Mouse (Mus musculus) heart, postnatal 0 days (tissue): ENCODE measurements at regions not wholly inside any gene's neighbourhood (a gene's known extent, or its start where the extent isn't known, plus 50 kb on each side); places are given as distances from the start of the nearest gene placed in this dataset.

Experiments used
- CTCF ChIP-seq: IDR thresholded peaks from 2 replicates; pipeline ENCODE4 v1.5.1; 2016; ENCODE audit warnings: antibody characterized with exemption, control low read depth, low read depth
- EP300 ChIP-seq: IDR thresholded peaks from 2 replicates; pipeline ENCODE4 v1.6.1; 2016; ENCODE audit warnings: antibody characterized with exemption, low read depth

DNA sequence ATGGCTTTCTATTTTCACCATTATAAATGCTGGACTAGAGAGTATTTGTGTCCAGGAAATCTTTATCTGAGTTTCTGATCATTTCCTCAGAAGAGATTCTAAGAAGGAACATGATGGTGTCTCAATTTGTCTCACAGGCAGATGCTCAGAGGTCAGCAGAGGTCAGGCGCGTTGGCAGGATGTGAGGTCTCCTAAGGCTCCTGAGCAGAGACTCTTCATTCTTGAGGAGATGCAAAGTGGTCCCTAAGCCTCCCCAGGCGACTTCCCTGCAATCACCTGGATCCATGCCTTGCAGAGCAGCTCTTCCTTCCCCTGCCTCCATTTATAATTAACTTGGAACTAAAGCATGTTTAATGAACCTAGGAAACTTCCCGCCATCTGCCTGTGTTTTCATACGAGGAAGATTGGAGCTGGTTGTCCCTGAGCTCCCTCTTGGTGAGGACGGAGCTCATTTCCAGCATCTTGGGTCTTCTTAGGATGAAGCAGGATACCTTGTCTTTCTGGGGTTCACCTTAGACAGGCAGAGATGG, 71.8 kb downstream of the Arf2 start:
- TF ChIP-seq EP300 (no peak), CTCF (no peak)
